Mouse (Mus musculus) heart, embryonic 16.5 days (tissue): ENCODE measurements at regions not wholly inside any gene's neighbourhood (a gene's known extent, or its start where the extent isn't known, plus 50 kb on each side); places are given as distances from the start of the nearest gene placed in this dataset.

Experiments
- ATAC-seq: fragments of 200-750 bp; cut with Nextera tagmentation; replicated peaks from 2 replicates; pipeline ENCODE4 v1.8.0; 2017; ENCODE audit warnings: moderate number of reproducible peaks; ENCODE audit not compliant: insufficient read depth, low FRiP score; ENCODE audit errors: extremely low read depth
- H3K27ac ChIP-seq: fragments of 300-500 bp; sonication (generic); 2 replicates; pipeline ENCODE4 v1.5.1; 2014; ENCODE audit warnings: mild to moderate bottlenecking, low read length, control low read depth, moderate library complexity
- H3K27me3 ChIP-seq: fragments of 300-500 bp; sonication (generic); 2 replicates; pipeline ENCODE4 v1.6.1; 2014; ENCODE audit warnings: low read length, mixed read lengths; ENCODE audit not compliant: control insufficient read depth, insufficient read depth
- H3K36me3 ChIP-seq: fragments of 300-500 bp; sonication (generic); 2 replicates; pipeline ENCODE4 v1.6.1; 2014; ENCODE audit not compliant: control insufficient read depth, insufficient read depth
- H3K4me1 ChIP-seq: fragments of 300-500 bp; sonication (generic); 2 replicates; pipeline ENCODE4 v1.6.1; 2014; ENCODE audit warnings: low read length, mixed read lengths; ENCODE audit not compliant: control insufficient read depth, insufficient read depth
- H3K4me2 ChIP-seq: fragments of 300-500 bp; sonication (generic); 2 replicates; pipeline ENCODE4 v1.6.1; 2014; ENCODE audit warnings: low read depth, mild to moderate bottlenecking, control low read depth, low read length
- H3K4me3 ChIP-seq: fragments of 300-500 bp; sonication (generic); 2 replicates; pipeline ENCODE4 v1.5.1; 2014; ENCODE audit warnings: mild to moderate bottlenecking, control low read depth, low read length
- H3K9ac ChIP-seq: fragments of 300-500 bp; sonication (generic); 2 replicates; pipeline ENCODE4 v1.6.1; 2014; ENCODE audit warnings: low read length, control low read depth
- H3K9me3 ChIP-seq: fragments of 300-500 bp; sonication (generic); replicated peaks from 2 replicates; pipeline ENCODE4 v1.6.1; 2016; ENCODE audit warnings: low read length; ENCODE audit not compliant: control insufficient read depth
- WGBS: fragments of 180-500 bp; shearing (Covaris S2); extraction: QIAGEN DNeasy Blood & Tissue Kit; methylation state at CpG from one replicate; pipeline ENCODE4 v1.1.7; 2014; 5-methylcytosine and 5-hydroxymethylcytosine counted together

DNA sequence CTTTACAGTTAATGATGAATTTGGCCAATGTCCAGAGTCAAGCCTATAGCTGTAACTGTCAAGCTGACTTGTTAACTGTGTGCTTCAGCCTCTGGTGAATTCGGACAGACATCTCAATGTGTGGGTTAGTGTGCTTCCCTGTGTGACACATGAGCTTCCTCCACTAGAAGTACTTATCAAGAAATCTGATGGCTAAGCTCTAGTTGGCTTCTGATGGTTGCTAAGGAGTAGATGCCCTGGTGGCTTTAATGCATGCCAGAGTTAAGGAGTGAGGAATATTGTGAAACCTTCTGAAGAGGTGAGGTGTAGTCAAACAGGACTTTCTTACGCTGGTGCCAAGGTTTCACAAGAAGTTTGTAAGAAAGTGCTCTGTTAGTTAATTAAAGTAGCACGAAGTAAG is 208.1 kb upstream of the Tet2 start:
- H3K4me2 ChIP-seq: no peak overlapping the region
- no peak overlapping the region for H3K4me3 ChIP-seq
- H3K27me3 ChIP-seq: no peaks in the 10 kb centered on the region
- H3K27ac ChIP-seq: no peak overlapping the region
- ATAC-seq: no peak
- 81% methylated on average over 3 of the region's 3 CpGs for WGBS
- H3K4me1 ChIP-seq: peaks cover 12% of the 10 kb centered on the region
- no peaks in the 10 kb centered on the region for H3K9me3 ChIP-seq
- no peaks in the 10 kb centered on the region for H3K36me3 ChIP-seq
- no peak overlapping the region for H3K9ac ChIP-seq

DNA sequence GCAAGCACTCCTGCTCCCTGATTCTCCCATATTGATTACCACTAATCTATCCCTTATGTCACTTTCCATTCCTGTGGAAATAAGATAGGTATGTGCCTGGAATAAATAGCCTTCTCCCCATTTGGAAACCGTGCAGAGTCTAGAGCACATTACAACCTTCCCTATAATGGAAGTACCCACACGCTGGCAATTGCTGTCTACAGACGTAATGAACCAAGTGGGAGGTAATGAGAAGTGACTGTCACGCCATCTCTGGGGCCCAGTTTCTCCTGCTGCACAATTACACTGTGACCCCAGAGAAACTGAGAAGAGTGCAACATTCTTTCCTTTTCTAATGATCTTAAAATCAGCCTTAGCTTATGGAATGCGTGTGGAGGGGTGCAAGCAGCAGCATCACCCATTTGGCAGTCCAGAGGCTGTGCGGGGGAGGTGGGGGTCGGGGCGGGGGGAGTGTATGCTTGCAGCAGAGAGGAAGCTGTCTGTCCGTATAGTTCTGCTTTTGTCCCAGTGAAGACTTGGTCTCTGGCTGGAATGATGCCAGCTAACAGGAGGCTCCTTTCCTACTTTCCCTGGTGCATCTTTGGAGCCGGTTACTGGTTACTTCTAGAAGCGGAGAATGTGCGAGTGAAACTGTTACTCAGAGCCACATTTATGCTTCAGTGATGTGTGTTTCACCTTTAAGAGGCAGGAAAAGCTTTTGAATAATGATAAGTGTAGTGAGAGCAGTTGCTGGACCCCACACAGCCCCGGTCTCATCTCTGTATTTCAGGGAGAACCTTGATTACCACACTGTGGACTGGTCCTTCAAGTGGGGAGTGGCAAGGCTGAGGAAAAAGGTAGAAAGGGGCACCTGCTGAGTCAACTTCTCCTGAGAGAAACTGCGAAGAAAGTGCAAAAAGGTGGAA is 209.3 kb upstream of the Tet2 start:
- H3K4me2 ChIP-seq: peak overlapping the region; percentile 29
- no peak overlapping the region for H3K27ac ChIP-seq
- no peak for ATAC-seq
- peaks cover 20% of the 10 kb centered on the region for H3K4me1 ChIP-seq
- H3K9ac ChIP-seq: no peak overlapping the region
- H3K9me3 ChIP-seq: no peaks in the 10 kb centered on the region
- no peaks in the 10 kb centered on the region for H3K36me3 ChIP-seq
- 43% methylated on average over 14 of the region's 14 CpGs for whole genome bisulfite sequencing
- no peaks in the 10 kb centered on the region for H3K27me3 ChIP-seq
- no peak overlapping the region for H3K4me3 ChIP-seq

DNA sequence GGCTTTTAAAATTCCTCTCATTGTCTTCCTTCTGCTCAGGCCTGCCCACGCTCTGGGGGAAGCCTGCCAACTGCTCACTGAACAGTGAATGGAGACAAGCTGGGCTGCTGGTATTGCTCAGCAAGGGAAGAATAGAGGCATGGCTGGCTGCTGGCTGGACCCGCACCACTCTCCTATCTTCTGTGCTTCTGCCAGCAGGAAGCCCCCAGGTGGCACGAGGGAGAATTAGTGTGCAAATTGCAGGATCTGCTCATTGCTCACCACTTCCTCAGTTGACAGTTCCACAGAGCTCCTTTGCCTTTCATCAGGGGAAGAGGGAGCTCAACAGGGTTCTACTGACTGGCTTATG is 209.9 kb upstream of the Tet2 start:
- ATAC-seq: 0 out of 2 replicates have a peak, but pooled peaks have one; percentile 31
- H3K4me2 ChIP-seq: peak overlapping the region; percentile 29
- H3K4me1 ChIP-seq: peaks cover 20% of the 10 kb centered on the region
- H3K4me3 ChIP-seq: no peak overlapping the region
- no peaks in the 10 kb centered on the region for H3K27me3 ChIP-seq
- H3K36me3 ChIP-seq: no peaks in the 10 kb centered on the region
- H3K27ac ChIP-seq: no peak overlapping the region
- H3K9ac ChIP-seq: no peak overlapping the region
- no peaks in the 10 kb centered on the region for H3K9me3 ChIP-seq
- WGBS: 10% methylated on average over 3 of the region's 3 CpGs

DNA sequence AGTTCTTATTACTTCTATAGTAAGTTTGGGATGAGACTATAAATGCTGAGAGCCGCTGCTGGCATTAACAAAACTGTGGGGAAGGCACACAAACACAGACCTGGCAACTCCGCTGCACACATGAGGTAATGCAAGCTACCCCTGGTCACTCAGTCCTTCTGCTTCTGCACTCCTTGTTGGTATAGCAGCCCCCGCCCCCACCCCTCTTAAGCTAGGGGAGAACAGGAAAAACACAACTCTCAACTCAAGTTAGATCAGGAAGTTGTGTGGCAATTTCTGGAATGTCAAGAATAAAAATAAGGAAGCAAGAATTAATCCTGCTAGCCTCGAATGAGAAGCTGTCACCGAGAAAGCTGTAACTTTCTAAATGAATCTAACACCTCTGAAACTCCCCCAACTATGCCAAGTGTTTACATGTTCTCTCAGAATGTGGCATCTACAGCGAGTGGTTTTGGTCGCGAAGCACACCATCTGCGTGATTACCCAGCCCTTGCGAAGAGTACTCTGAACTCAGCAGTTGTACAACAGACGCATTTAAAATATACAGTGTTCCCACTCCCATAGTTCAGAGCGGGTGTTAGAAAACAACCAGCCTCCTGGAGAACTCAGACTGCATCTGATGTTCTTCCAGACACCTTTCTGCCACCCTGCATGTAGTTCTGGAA is 212.9 kb upstream of the Tet2 start:
- H3K27ac ChIP-seq: 0 out of 2 replicates have a peak overlapping the region, but pooled peaks have one; percentile 42
- 31% methylated on average over 12 of the region's 12 CpGs for WGBS
- H3K4me3 ChIP-seq: peak overlapping the region; percentile 33
- peaks cover 20% of the 10 kb centered on the region for H3K4me1 ChIP-seq
- H3K36me3 ChIP-seq: no peaks in the 10 kb centered on the region
- peak overlapping the region; percentile 61 for H3K9ac ChIP-seq
- ATAC-seq: no peak
- no peaks in the 10 kb centered on the region for H3K27me3 ChIP-seq
- no peaks in the 10 kb centered on the region for H3K9me3 ChIP-seq
- peak overlapping the region; percentile 65 for H3K4me2 ChIP-seq

DNA sequence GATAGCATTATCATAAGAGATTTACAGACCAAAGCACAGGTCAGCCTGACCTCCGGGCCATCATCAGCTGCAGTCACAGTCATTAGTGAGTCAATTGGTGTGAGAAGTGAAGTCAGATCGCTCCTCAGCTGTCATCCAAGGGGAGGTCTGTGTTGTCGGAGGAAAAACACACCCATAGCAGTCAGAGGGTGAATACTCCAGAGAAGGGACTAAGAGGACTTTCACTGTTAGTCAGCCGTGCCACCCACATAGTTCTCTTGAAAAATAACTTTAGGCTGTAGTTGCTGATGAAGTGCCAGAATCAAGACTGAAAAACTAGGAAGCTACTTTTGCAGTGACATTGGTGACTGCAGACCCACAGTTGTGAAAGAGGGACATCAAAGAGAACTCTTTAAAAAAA is 213.5 kb upstream of the Tet2 start:
- H3K4me2 ChIP-seq: peak overlapping the region; percentile 65
- 0 out of 2 replicates have a peak overlapping the region, but pooled peaks have one; percentile 42 for H3K27ac ChIP-seq
- ATAC-seq: no peak
- H3K9me3 ChIP-seq: no peaks in the 10 kb centered on the region
- peak overlapping the region; percentile 33 for H3K4me3 ChIP-seq
- peaks cover 20% of the 10 kb centered on the region for H3K4me1 ChIP-seq
- no peaks in the 10 kb centered on the region for H3K27me3 ChIP-seq
- 6% methylated on average over 4 of the region's 4 CpGs for WGBS
- no peaks in the 10 kb centered on the region for H3K36me3 ChIP-seq
- H3K9ac ChIP-seq: peak overlapping the region; percentile 61

DNA sequence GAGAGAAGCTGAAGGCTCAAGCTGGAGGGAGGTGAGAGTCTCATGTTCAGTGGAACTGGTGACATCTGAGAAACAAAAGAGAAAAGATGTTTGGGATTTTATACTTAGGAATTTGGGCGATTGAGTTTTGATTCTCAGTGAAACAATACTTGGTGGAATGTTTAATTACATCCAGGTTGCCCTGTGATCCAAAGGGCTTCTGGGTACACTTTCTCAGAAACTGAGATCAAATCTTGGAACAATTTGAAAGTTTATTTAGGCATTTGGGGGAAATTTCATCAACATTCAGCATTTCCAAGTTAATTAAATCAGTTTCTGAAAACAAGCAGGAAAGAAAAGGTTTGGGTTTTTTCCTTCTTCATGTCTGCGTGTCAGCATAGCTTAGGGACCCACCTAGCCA is 214.7 kb upstream of the Tet2 start:
- no peak for ATAC-seq
- Histone ChIP-seq H3K27ac (no peak overlapping the region), H3K9ac (no peak overlapping the region), H3K9me3 (no peaks in the 10 kb centered on the region), H3K36me3 (no peaks in the 10 kb centered on the region), H3K4me3 (no peak overlapping the region), H3K4me2 (no peak overlapping the region), H3K27me3 (no peaks in the 10 kb centered on the region), H3K4me1 (peaks cover 14% of the 10 kb centered on the region)
- 73% methylated on average over 2 of the region's 2 CpGs for WGBS

DNA sequence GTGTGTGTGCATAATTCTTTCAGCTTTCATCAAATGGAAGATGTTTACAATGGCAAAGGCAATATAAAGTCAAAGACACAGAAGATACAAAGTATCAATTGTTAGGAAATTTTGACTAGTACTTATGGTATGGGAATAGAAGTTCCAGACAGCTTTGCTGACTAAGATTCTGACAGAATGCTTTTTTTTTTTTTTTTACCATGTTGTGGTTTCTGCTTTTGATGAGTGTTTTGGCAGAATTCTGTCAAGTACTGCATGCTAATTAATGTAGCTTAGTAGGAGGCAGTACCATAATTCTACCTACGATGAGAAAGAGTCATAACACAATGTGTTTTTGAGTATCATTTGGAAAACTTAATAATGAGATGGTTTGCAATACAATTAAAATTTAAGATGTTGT is 215.3 kb upstream of the Tet2 start:
- Histone ChIP-seq H3K4me2 (no peak overlapping the region), H3K36me3 (no peaks in the 10 kb centered on the region), H3K9me3 (no peaks in the 10 kb centered on the region), H3K27me3 (no peaks in the 10 kb centered on the region), H3K27ac (no peak overlapping the region), H3K4me3 (no peak overlapping the region), H3K9ac (no peak overlapping the region), H3K4me1 (peaks cover 11% of the 10 kb centered on the region)
- no peak for ATAC-seq
- WGBS: 87% methylated on average over 1 of the region's 1 CpGs

DNA sequence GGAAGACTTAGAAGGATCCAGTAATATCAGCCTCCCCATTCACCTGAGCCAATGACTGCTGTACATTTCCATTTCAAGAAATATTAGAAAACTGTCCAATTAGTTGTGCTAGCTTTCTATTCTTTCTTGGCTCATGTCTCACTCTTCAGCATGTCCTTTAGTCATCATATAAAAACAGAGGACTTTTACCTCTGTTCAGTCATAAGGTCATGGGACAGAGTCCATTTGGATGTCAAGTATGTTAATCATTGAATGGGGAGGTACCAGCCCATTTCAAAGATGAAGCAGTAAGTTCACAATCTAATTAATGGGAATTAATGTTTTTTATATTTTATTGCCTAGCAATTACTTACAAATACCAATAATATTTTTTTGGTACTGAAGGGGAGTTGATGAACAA is 218.8 kb upstream of the Tet2 start:
- H3K36me3 ChIP-seq: no peaks in the 10 kb centered on the region
- no peak overlapping the region for H3K9ac ChIP-seq
- peaks cover 1% of the 10 kb centered on the region for H3K4me1 ChIP-seq
- H3K9me3 ChIP-seq: no peaks in the 10 kb centered on the region
- no peak overlapping the region for H3K4me3 ChIP-seq
- H3K27me3 ChIP-seq: no peaks in the 10 kb centered on the region
- H3K4me2 ChIP-seq: no peak overlapping the region
- no peak for ATAC-seq
- H3K27ac ChIP-seq: no peak overlapping the region

DNA sequence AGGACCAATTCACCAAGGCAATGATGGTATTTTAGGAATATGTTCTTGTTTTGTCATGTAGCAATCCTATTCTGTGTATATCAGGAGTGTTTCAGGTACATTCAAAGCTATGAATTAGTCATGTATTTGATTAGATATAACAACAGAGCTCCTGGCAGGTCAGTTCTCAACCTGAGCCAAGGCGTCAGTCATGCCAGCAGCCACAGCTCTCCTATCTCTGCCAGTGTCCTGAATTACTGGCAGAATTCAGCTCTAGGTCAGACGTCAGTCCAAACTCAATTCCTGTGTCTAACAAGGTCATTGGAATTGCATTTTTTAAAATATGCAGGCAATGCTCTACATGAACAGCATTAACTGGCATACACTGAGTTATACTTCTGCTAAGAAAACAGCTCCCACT is 228.6 kb upstream of the Tet2 start:
- Histone ChIP-seq H3K9me3 (no peaks in the 10 kb centered on the region), H3K4me1 (peaks cover 2% of the 10 kb centered on the region; the same call in 1 of the 2 replicates), H3K9ac (no peak overlapping the region), H3K27me3 (no peaks in the 10 kb centered on the region), H3K4me2 (no peak overlapping the region), H3K36me3 (no peaks in the 10 kb centered on the region), H3K27ac (0 out of 2 replicates have a peak overlapping the region, but pooled peaks have one; percentile 32), H3K4me3 (no peak overlapping the region)
- no peak for ATAC-seq
- 34% methylated on average over 2 of the region's 2 CpGs for WGBS
